Comparison of ENCODE assay signal across 22 mouse cellular contexts in genomic region chr2:120710948-120711347, GRCm38 (mm10).
DNase-seq lines count a peak whose midpoint lies in the region; ATAC-seq lines count a peak whose summit lies in the region.
"Had no signal": no experiment of that assay in that cellular context is flagged by ENCODE, and none has a peak within 500 bp of the region (broad histone marks: within the 10 kb centered on the region; RNA-seq: fewer than 3 reads in every experiment).

No protein-coding gene starts in this region.

- ATAC-seq in liver, embryonic 16.5 days (ENCODE audit: low read depth) = 0 out of 2 replicates have a peak, but pooled peaks have one; percentile 32
- peak; percentile 70 for ATAC-seq in megakaryocyte-erythroid progenitor cell, adult 5-6 weeks (replicated peaks; ENCODE audit: low FRiP score, low TSS enrichment, poor library complexity, severe bottlenecking)
- ATAC-seq in forebrain, embryonic 14.5 days = no peak
- ATAC-seq: forebrain, embryonic 15.5 days; Patski had no signal

- no peak overlapping the region for H3K4me3 ChIP-seq in liver, embryonic 16.5 days (ENCODE audit: low read depth, low read length)
- no peak overlapping the region for H3K4me3 ChIP-seq in forebrain, embryonic 14.5 days (ENCODE audit: low read depth, low read length)
- H3K4me3 ChIP-seq: embryonic facial prominence, embryonic 15.5 days; forebrain, embryonic 15.5 days; hindbrain, embryonic 15.5 days; left cerebral cortex, adult 2 months; limb, embryonic 15.5 days had no signal

- 43% methylated on average over 3 of the region's 3 CpGs for WGBS in liver, embryonic 16.5 days (ENCODE audit: insufficient replicate concordance)
- 95% methylated on average over 3 of the region's 3 CpGs for WGBS in forebrain, embryonic 14.5 days

- H3K36me3 ChIP-seq in liver, embryonic 16.5 days (ENCODE audit: control insufficient read depth, insufficient read depth) = peaks cover 15% of the 10 kb centered on the region
- H3K36me3 ChIP-seq in forebrain, embryonic 14.5 days (ENCODE audit: control insufficient read depth, insufficient read depth, low read length) = peaks cover 30% of the 10 kb centered on the region

- H3K4me1 ChIP-seq in liver, embryonic 16.5 days (ENCODE audit: control insufficient read depth, low read depth, low read length) = peaks cover 2% of the 10 kb centered on the region
- no peaks in the 10 kb centered on the region for H3K4me1 ChIP-seq in forebrain, embryonic 14.5 days (ENCODE audit: control insufficient read depth, insufficient read depth, low read length)
- H3K4me1 ChIP-seq: embryonic facial prominence, embryonic 15.5 days; forebrain, embryonic 15.5 days; hindbrain, embryonic 15.5 days; limb, embryonic 15.5 days had no signal

- H3K27ac ChIP-seq in liver, embryonic 16.5 days (ENCODE audit: low read length) = no peak overlapping the region
- H3K27ac ChIP-seq in forebrain, embryonic 14.5 days (ENCODE audit: low read depth, low read length) = no peak overlapping the region
- H3K27ac ChIP-seq: embryonic facial prominence, embryonic 15.5 days; forebrain, embryonic 15.5 days; hindbrain, embryonic 15.5 days; kidney, postnatal 0 days; left cerebral cortex, adult 2 months; limb, embryonic 15.5 days had no signal

- H3K27me3 ChIP-seq in liver, embryonic 16.5 days (ENCODE audit: control insufficient read depth, insufficient read depth, low read depth, low read length) = no peaks in the 10 kb centered on the region
- no peaks in the 10 kb centered on the region for H3K27me3 ChIP-seq in forebrain, embryonic 14.5 days (replicated peaks; ENCODE audit: control insufficient read depth, insufficient read depth, low read length)
- H3K27me3 ChIP-seq: embryonic facial prominence, embryonic 15.5 days; forebrain, embryonic 15.5 days; hindbrain, embryonic 15.5 days; limb, embryonic 15.5 days; Patski had no signal

- no peaks in the 10 kb centered on the region for H3K9me3 ChIP-seq in liver, embryonic 16.5 days (replicated peaks; ENCODE audit: control insufficient read depth, low read length)
- H3K9me3 ChIP-seq in forebrain, embryonic 14.5 days (replicated peaks; ENCODE audit: control insufficient read depth, low read length) = no peaks in the 10 kb centered on the region
- H3K9me3 ChIP-seq: embryonic facial prominence, embryonic 15.5 days; forebrain, embryonic 15.5 days; hindbrain, embryonic 15.5 days; limb, embryonic 15.5 days had no signal

- DNase-seq in adrenal gland, adult (ENCODE audit: inconsistent age in 2 of 2, low spot score in 1 of 2) = peak; percentile 52 to 82
- no peak for DNase-seq in adrenal gland, adult 8-10 months
- DNase-seq in liver = no peak
- DNase-seq in adrenal gland, postnatal 14 days = peak; percentile 25
- no peak for DNase-seq in forebrain, embryonic 14.5 days (ENCODE audit: low spot score)
- DNase-seq: cerebellum, adult 8-10 months; cerebellum, postnatal 36 days; kidney, adult 2 months; left cerebral cortex, postnatal 4 days; lung, embryonic 14.5 days; retina, postnatal 1 day; right cerebral cortex, postnatal 25 days; spleen, adult 18-20 months had no signal

- H3K9ac ChIP-seq in liver, embryonic 16.5 days (ENCODE audit: low read depth, low read length) = no peak overlapping the region
- H3K9ac ChIP-seq in forebrain, embryonic 14.5 days (ENCODE audit: low read length) = no peak overlapping the region
- H3K9ac ChIP-seq: embryonic facial prominence, embryonic 15.5 days; forebrain, embryonic 15.5 days; hindbrain, embryonic 15.5 days; limb, embryonic 15.5 days; lung, embryonic 14.5 days had no signal

- no peak overlapping the region for H3K4me2 ChIP-seq in liver, embryonic 16.5 days (ENCODE audit: low read depth, low read length)
- no peak overlapping the region for H3K4me2 ChIP-seq in forebrain, embryonic 14.5 days (ENCODE audit: low read length)
- H3K4me2 ChIP-seq: embryonic facial prominence, embryonic 15.5 days; forebrain, embryonic 15.5 days; hindbrain, embryonic 15.5 days; limb, embryonic 15.5 days; lung, embryonic 14.5 days had no signal

Comparison
In these comparisons a context has a peak if more than half of its experiments do, and no peak if none do; other contexts are left out.
1. DNase-seq: peak in adrenal gland, adult (2 of 2) and adrenal gland, postnatal 14 days (single experiment); none in adrenal gland, adult 8-10 months (single experiment), liver (single experiment) and forebrain, embryonic 14.5 days (single experiment).